Mouse (Mus musculus) midbrain, embryonic 10.5 days (tissue): ENCODE results near the gene Trpv2. TPM values are rescaled to one million over a fixed set of nuclear protein-coding genes. Genes with fewer than 3 reads are reported as not detected.
"Not testable (repeated sequence)": the region's sequence is repeated elsewhere in the genome, so short reads cannot be mapped to it uniquely, and the experiment has no call there.

Experiments
- DNase-seq: peaks from one replicate; pipeline ENCODE4 v3.0.0-alpha.2; 2017; ENCODE audit warnings: low spot score
- H3K27ac ChIP-seq: fragments of 300-500 bp; sonication (generic); replicated peaks from 2 replicates; pipeline ENCODE4 v1.5.1; 2016; ENCODE audit warnings: mild to moderate bottlenecking
- H3K27me3 ChIP-seq: fragments of 300-500 bp; sonication (generic); 2 replicates; pipeline ENCODE4 v1.6.1; 2016; ENCODE audit warnings: low read depth, mild to moderate bottlenecking; ENCODE audit not compliant: poor library complexity, severe bottlenecking
- H3K36me3 ChIP-seq: fragments of 300-500 bp; sonication (generic); 2 replicates; pipeline ENCODE4 v1.6.1; 2016; ENCODE audit warnings: mild to moderate bottlenecking, moderate library complexity
- H3K4me1 ChIP-seq: fragments of 300-500 bp; sonication (generic); 2 replicates; pipeline ENCODE4 v1.6.1; 2016
- H3K4me3 ChIP-seq: fragments of 300-500 bp; sonication (generic); 2 replicates; pipeline ENCODE4 v1.5.1; 2016; ENCODE audit warnings: mild to moderate bottlenecking, moderate library complexity
- H3K9me3 ChIP-seq: fragments of 300-500 bp; sonication (generic); replicated peaks from 2 replicates; pipeline ENCODE4 v1.6.1; 2016; ENCODE audit warnings: mild to moderate bottlenecking
- WGBS: fragments of 180-500 bp; shearing (Covaris S2); methylation state at CpG from one replicate; pipeline ENCODE4 v1.1.7; 2016; 5-methylcytosine and 5-hydroxymethylcytosine counted together
- polyA plus RNA-seq: library from polyadenylated mRNA; unstranded; fragments of >200 nt; fragmentation: Nextera tagmentation; extraction: Ambion mirVana; gene quantifications from 2 replicates; pipeline ENCODE4 v1.2.1, GENCODE M21; 2016

Gene Trpv2
- polyA plus RNA-seq, 1 experiment from 2014 or later = 3.5 TPM

DNA sequence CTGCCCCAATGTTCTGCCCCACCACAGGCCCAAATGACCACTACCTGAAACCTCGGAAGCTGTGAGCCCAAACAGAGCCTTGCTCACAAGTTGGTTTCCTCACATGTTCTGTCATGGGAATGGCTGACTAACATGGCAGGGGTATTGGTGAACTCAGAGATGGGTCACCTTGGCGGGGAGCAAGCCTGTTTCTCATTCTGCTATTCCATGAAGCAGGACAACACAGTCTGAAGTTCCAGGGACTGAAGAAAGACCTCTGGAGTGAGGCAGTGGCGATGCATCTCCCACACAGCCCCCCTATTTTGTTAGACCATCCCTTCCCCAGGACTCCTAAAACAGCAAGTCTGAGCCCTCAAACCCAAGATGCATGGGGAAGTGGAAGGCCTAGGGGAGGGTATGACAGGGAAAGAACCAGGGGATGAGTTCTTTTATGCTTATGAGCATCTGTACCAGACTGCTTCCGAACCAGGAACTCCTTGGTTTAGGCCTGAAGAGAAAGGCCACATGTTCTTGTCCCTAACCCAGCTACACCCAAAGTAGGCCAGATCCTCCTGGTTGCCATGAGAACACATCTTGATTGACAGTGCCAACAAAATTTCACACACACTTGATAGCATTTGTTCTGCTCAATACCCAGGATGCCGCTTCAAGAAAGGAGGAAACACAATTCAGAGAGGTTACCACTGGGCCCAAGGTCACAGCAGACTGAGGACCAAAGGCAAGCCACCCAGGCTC is 70.5 kb downstream of the Trpv2 start:
- 83% methylated on average over 5 of the region's 5 CpGs for WGBS
- H3K4me1 ChIP-seq = peaks cover 73% of the 10 kb centered on the region
- H3K9me3 ChIP-seq = no peaks in the 10 kb centered on the region
- no peak overlapping the region for H3K27ac ChIP-seq
- DNase-seq = peak; percentile 28
- 0 out of 2 replicates have a peak, but pooled peaks cover 3% of the 10 kb centered on the region for H3K27me3 ChIP-seq
- peaks cover 11% of the 10 kb centered on the region; the same call in 1 of the 2 replicates for H3K36me3 ChIP-seq
- peak overlapping the region; percentile 83; the same call in 1 of the 2 replicates for H3K4me3 ChIP-seq

DNA sequence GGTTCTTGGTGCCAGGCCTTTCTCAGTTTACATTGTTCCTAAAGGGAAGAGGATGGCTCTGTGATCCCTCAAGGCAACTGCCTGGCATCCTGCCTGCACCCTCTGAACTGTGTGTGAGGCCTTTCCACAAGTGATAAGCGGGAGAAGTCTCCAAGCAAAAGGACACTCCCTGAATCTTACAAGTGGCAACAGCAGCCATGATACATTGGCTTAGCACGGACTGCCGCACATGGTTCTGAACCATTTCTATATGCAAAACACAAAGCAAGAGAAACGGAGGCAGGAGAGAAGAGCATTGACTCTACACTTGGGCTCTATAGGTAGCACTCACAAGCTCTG is 71.0 kb downstream of the Trpv2 start:
- WGBS = 89% methylated on average over 4 of the region's 4 CpGs
- no peak for DNase-seq
- Histone ChIP-seq H3K36me3 (peaks cover 11% of the 10 kb centered on the region; the same call in 1 of the 2 replicates), H3K27ac (no peak overlapping the region), H3K4me3 (peak overlapping the region; percentile 83; the same call in 1 of the 2 replicates), H3K27me3 (0 out of 2 replicates have a peak, but pooled peaks cover 3% of the 10 kb centered on the region), H3K9me3 (no peaks in the 10 kb centered on the region), H3K4me1 (peaks cover 73% of the 10 kb centered on the region)

- WGBS = 56% methylated on average over 8 of the region's 8 CpGs
- peak overlapping the region; percentile 10; the same call in 1 of the 2 replicates for H3K27ac ChIP-seq
These were observed 71.6 kb downstream of the Trpv2 start for GRCm38 (mm10) chr11:62645732-62646494.

GRCm38 (mm10) chr11:62646495-62646843 is 72.2 kb downstream of the Trpv2 start:
- Histone ChIP-seq H3K27ac (no peak overlapping the region; the same call in 1 of the 2 replicates), H3K27me3 (0 out of 2 replicates have a peak, but pooled peaks cover 3% of the 10 kb centered on the region), H3K4me1 (peaks cover 77% of the 10 kb centered on the region), H3K36me3 (peaks cover 18% of the 10 kb centered on the region), H3K4me3 (peak overlapping the region; percentile 83), H3K9me3 (no peaks in the 10 kb centered on the region)
- no peak for DNase-seq
- WGBS = 68% methylated on average over 4 of the region's 4 CpGs

More at GRCm38 (mm10) chr11:62645732-62646494, 71.6 kb downstream of the Trpv2 start:
- Histone ChIP-seq H3K4me3 (peak overlapping the region; percentile 83; the same call in 1 of the 2 replicates), H3K36me3 (peaks cover 15% of the 10 kb centered on the region; the same call in 1 of the 2 replicates), H3K9me3 (no peaks in the 10 kb centered on the region), H3K27me3 (0 out of 2 replicates have a peak, but pooled peaks cover 3% of the 10 kb centered on the region), H3K4me1 (peaks cover 77% of the 10 kb centered on the region)
- no peak for DNase-seq

DNA sequence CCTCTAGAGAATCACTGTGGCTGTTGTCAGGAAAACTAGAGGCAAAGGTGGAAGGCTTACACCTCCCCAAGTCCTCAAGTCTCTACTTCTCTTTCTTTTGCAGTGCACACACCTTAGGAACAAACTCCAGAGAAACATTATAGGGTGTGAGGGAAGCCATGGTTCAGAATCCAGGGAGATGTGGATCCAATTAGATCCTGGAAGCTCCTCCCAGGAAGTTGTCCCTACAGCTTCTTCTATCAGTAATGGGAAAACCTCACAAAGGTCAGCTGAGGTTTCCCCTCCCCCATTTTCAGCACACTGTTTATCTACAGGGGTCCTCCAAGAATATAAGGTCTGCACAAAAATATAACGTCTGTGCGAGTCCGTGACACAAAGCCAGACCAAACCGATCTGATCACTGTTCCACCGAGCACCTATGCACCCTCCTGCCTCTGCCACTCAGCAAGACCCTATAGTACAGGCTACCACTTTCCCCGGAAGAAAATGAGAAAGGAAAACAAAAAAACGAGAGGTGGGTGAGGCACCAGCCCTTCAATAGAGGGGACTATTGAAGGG is 72.8 kb downstream of the Trpv2 start:
- 57% methylated on average over 7 of the region's 7 CpGs for WGBS
- peak overlapping the region; percentile 93; the same call in 1 of the 2 replicates for H3K27ac ChIP-seq
- H3K9me3 ChIP-seq = no peaks in the 10 kb centered on the region
- no peak for DNase-seq
- peaks cover 23% of the 10 kb centered on the region for H3K36me3 ChIP-seq
- H3K4me3 ChIP-seq = peak overlapping the region; percentile 83
- peaks cover 79% of the 10 kb centered on the region for H3K4me1 ChIP-seq
- 0 out of 2 replicates have a peak, but pooled peaks cover 3% of the 10 kb centered on the region for H3K27me3 ChIP-seq

GRCm38 (mm10) chr11:62647661-62648590 is 73.6 kb downstream of the Trpv2 start, which contains the start of gene Lrrc75a:
TSS of gene Lrrc75a (minus strand) at chr11:62648523.
- H3K4me3 ChIP-seq = peak within 1 kb of the TSS; percentile 83
- H3K9me3 ChIP-seq = no peaks in the 10 kb centered on the region
- peaks cover 73% of the 10 kb centered on the region for H3K4me1 ChIP-seq
- H3K27me3 ChIP-seq = 0 out of 2 replicates have a peak, but pooled peaks cover 3% of the 10 kb centered on the region
- DNase-seq = peak; percentile 36
- under 1% methylated on average over 67 of the region's 86 CpGs for WGBS
- H3K36me3 ChIP-seq = peaks cover 30% of the 10 kb centered on the region
- peak within 1 kb of the TSS; percentile 93 for H3K27ac ChIP-seq

GRCm38 (mm10) chr11:62648591-62649391 is 74.5 kb downstream of the Trpv2 start, which contains the start of gene Mmgt2:
TSS of gene Mmgt2 (plus strand) at chr11:62648664.
- H3K27ac ChIP-seq = peak within 1 kb of the TSS; percentile 93
- 0 out of 2 replicates have a peak, but pooled peaks cover 3% of the 10 kb centered on the region for H3K27me3 ChIP-seq
- H3K4me3 ChIP-seq = peak within 1 kb of the TSS; percentile 83
- under 1% methylated on average over 27 of the region's 53 CpGs for WGBS
- no peaks in the 10 kb centered on the region for H3K9me3 ChIP-seq
- peak; percentile 96 for DNase-seq
- peaks cover 33% of the 10 kb centered on the region for H3K36me3 ChIP-seq
- H3K4me1 ChIP-seq = peaks cover 67% of the 10 kb centered on the region

DNA sequence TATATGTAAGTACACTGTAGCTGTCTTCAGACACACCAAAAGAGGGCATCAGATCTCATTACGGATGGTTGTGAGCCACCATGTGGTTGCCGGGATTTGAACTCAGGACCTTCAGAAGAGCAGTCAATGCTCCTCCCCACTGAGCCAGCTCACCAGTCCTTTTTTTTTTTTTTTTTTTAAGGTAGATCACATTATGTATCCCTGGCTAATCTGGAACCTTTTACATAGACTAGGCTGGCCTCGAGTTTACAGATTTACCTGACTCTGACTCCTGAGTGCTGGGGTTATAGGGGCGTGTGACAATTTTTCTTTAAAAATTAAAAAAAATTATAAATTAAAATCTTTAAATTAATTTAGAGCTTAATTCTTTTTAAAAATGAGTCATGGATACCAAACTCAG is 75.5 kb downstream of the Trpv2 start:
- DNase-seq, H3K27ac ChIP-seq, H3K27me3 ChIP-seq, H3K9me3 ChIP-seq: not testable (repeated sequence)
- Histone ChIP-seq H3K4me3 (peak overlapping the region; percentile 83; the same call in 1 of the 2 replicates), H3K36me3 (peaks cover 36% of the 10 kb centered on the region), H3K4me1 (peaks cover 57% of the 10 kb centered on the region)
- 91% methylated on average over 4 of the region's 4 CpGs for WGBS

Other genes starting within 250 kb of the Trpv2 start
- gene Pigl, start 116.0 kb upstream of the Trpv2 start, polyA plus RNA-seq = 16.4 and 17.9 TPM in 2 replicates
- gene Ncor1, start 115.9 kb upstream of the Trpv2 start, polyA plus RNA-seq = 120 and 139 TPM in 2 replicates
- 41.7 and 53.7 TPM in 2 replicates for gene Cenpv, start 35.2 kb upstream of the Trpv2 start, polyA plus RNA-seq
- gene Ubb, start 23.3 kb upstream of the Trpv2 start, polyA plus RNA-seq = 3,322 and 3,606 TPM in 2 replicates
- gene Lrrc75a, start 74.0 kb downstream of the Trpv2 start, polyA plus RNA-seq = 10.6 and 10.8 TPM in 2 replicates
- 38.7 and 40.9 TPM in 2 replicates for gene Mmgt2, start 74.2 kb downstream of the Trpv2 start, polyA plus RNA-seq
- gene Zfp287, start 157.4 kb downstream of the Trpv2 start, polyA plus RNA-seq = 13.8 and 16.5 TPM in 2 replicates
- not detected in 2 replicates for gene Gm10428, start 178.6 kb downstream of the Trpv2 start, polyA plus RNA-seq
- 23.1 and 28.7 TPM in 2 replicates for gene Zfp286, start 215.0 kb downstream of the Trpv2 start, polyA plus RNA-seq
- 2.4 and 4.3 TPM in 2 replicates for gene Trim16, start 245.7 kb downstream of the Trpv2 start, polyA plus RNA-seq